Mouse (Mus musculus) heart, embryonic 13.5 days (tissue): ENCODE data around the gene Zfp12. TPM values are rescaled to one million over a fixed set of nuclear protein-coding genes. Genes with fewer than 3 reads are reported as not detected.
"Not testable (repeated sequence)": the region's sequence is repeated elsewhere in the genome, so short reads cannot be mapped to it uniquely, and the experiment has no call there.

ENCODE experiments used
- ATAC-seq: fragments of 200-750 bp; cut with Nextera tagmentation; 2 replicates; pipeline ENCODE4 v1.8.0; 2017; ENCODE audit warnings: moderate TSS enrichment; ENCODE audit not compliant: insufficient number of reproducible peaks, low FRiP score, low TSS enrichment; ENCODE audit errors: extremely low read depth
- H3K27ac ChIP-seq: fragments of 300-500 bp; sonication (generic); replicated peaks from 2 replicates; pipeline ENCODE4 v1.5.1; 2015; ENCODE audit warnings: moderate library complexity, mild to moderate bottlenecking, inconsistent platforms
- H3K27me3 ChIP-seq: fragments of 300-500 bp; sonication (generic); replicated peaks from 2 replicates; pipeline ENCODE4 v1.6.1; 2015; ENCODE audit warnings: mild to moderate bottlenecking, inconsistent platforms
- H3K36me3 ChIP-seq: fragments of 300-500 bp; sonication (generic); 2 replicates; pipeline ENCODE4 v1.6.1; 2015; ENCODE audit warnings: mild to moderate bottlenecking, inconsistent platforms
- H3K4me1 ChIP-seq: fragments of 300-500 bp; sonication (generic); 2 replicates; pipeline ENCODE4 v1.6.1; 2015; ENCODE audit warnings: inconsistent platforms
- H3K4me2 ChIP-seq: fragments of 300-500 bp; sonication (generic); 2 replicates; pipeline ENCODE4 v1.6.1; 2015; ENCODE audit warnings: inconsistent platforms, mild to moderate bottlenecking, moderate library complexity
- H3K4me3 ChIP-seq: fragments of 300-500 bp; sonication (generic); 2 replicates; pipeline ENCODE4 v1.5.1; 2015; ENCODE audit warnings: moderate library complexity, mild to moderate bottlenecking, inconsistent platforms
- H3K9ac ChIP-seq: fragments of 300-500 bp; sonication (generic); 2 replicates; pipeline ENCODE4 v1.6.1; 2015; ENCODE audit warnings: inconsistent platforms, mild to moderate bottlenecking, moderate library complexity
- H3K9me3 ChIP-seq: fragments of 300-500 bp; sonication (generic); 2 replicates; pipeline ENCODE4 v1.6.1; 2016; ENCODE audit warnings: inconsistent platforms
- WGBS: fragments of 180-500 bp; shearing (Covaris S2); methylation state at CpG from one replicate; pipeline ENCODE4 v1.1.7; 2015; ENCODE audit warnings: mixed read lengths; 5-methylcytosine and 5-hydroxymethylcytosine counted together
- polyA plus RNA-seq: library from polyadenylated mRNA; unstranded; fragments of >200 nt; fragmentation: Nextera tagmentation; extraction: Ambion mirVana; gene quantifications from 2 replicates; pipeline ENCODE4 v1.2.1, GENCODE M21; 2015

Gene Zfp12
- polyA plus RNA-seq = 7.0 and 7.9 TPM in 2 replicates

DNA sequence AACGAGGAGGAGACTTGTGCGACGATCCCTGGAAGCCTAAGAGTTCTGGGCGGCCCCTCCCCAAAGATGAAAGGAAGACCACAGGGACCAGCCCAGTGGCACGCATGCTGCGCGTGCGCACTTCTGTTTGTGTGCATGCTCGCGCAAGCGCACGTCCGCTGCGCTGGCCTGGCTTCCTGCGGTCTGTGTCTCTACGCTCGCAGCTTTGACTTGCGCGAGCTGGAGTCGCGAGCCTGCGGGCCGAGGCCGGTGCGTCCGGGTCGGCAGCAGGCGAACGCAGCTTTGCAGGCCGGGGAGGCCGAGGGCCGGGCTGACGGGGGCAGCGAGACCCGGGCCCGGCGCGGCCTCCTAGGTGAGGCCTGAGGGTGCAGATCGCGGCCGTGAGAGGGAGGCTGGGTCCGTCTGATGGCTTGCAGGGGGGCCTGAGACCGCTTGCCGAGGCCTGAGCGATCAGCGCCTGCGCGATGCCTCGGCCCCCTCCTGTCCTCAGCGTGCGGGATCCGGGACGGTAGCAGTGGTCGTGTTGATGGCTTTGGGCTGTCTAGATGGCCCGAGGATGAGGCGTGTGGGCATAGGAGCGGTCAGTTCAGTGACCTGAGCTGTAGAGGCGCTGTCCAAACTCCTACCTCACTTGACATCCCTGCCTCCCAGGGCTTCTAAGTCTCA lies at the start of gene Zfp12:
Gene Zfp12, plus strand, starts transcription at position 136 of the 666 bp plus-strand sequence.
- peak within 1 kb of the TSS; percentile 92 for H3K4me3 ChIP-seq
- no peaks in the 10 kb centered on the region for H3K27me3 ChIP-seq
- H3K27ac ChIP-seq = peak within 1 kb of the TSS; percentile 98
- peak within 1 kb of the TSS; percentile 95 for H3K4me2 ChIP-seq
- peak within 1 kb of the TSS; percentile 94 for H3K9ac ChIP-seq
- peaks cover 31% of the 10 kb centered on the region for H3K36me3 ChIP-seq
- WGBS = under 1% methylated on average over 58 of the region's 58 CpGs
- H3K4me1 ChIP-seq = peaks cover 18% of the 10 kb centered on the region
- no peaks in the 10 kb centered on the region for H3K9me3 ChIP-seq
- peak; percentile 87 for ATAC-seq

GRCm38 (mm10) chr5:143188014-143188413 lies 46.9 kb upstream of the Zfp12 start:
- not testable (repeated sequence) for H3K27me3 ChIP-seq, ATAC-seq, H3K27ac ChIP-seq, H3K9ac ChIP-seq, H3K9me3 ChIP-seq, H3K4me1 ChIP-seq, H3K4me2 ChIP-seq, H3K4me3 ChIP-seq, H3K36me3 ChIP-seq
- 71% methylated on average over 1 of the region's 1 CpGs for WGBS

DNA sequence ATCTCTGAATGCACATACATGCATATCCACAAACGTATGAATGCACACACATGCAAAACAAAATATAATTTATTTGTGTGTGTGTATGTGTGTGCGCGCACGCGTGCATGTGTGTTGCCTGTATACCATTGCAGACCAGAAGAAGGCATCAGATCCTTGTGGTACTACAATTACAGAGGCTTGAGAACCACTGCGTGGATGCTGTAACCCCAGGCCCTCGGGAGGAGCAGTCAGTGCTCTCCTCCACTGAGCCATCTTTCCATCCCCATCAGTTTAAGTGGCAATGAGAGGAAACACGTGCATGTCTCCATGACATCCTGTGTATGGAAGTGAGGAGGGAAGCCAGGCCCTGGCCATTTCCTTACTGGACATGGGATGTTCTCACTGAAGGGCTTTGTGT lies 42.2 kb upstream of the Zfp12 start:
- no peaks in the 10 kb centered on the region for H3K36me3 ChIP-seq
- H3K9ac ChIP-seq = no peak overlapping the region
- H3K9me3 ChIP-seq = no peaks in the 10 kb centered on the region
- no peak overlapping the region for H3K4me2 ChIP-seq
- H3K4me1 ChIP-seq = no peaks in the 10 kb centered on the region
- H3K27ac ChIP-seq = no peak overlapping the region
- H3K4me3 ChIP-seq = no peak overlapping the region
- peaks cover 15% of the 10 kb centered on the region; the same call in 1 of the 2 replicates for H3K27me3 ChIP-seq
- WGBS = 85% methylated on average over 8 of the region's 8 CpGs
- ATAC-seq = no peak

- H3K4me1 ChIP-seq, H3K4me3 ChIP-seq, ATAC-seq, H3K4me2 ChIP-seq, H3K36me3 ChIP-seq, H3K9ac ChIP-seq, H3K9me3 ChIP-seq, H3K27ac ChIP-seq: not testable (repeated sequence)
- 57% methylated on average over 8 of the region's 8 CpGs for WGBS
- H3K27me3 ChIP-seq = peaks cover 15% of the 10 kb centered on the region; the same call in 1 of the 2 replicates
Observed at GRCm38 (mm10) chr5:143194747-143195146, 40.2 kb upstream of the Zfp12 start.

GRCm38 (mm10) chr5:143195166-143195565 lies 39.8 kb upstream of the Zfp12 start:
- Histone ChIP-seq H3K4me3 (no peak overlapping the region), H3K4me1 (no peaks in the 10 kb centered on the region), H3K27ac (no peak overlapping the region), H3K9ac (no peak overlapping the region), H3K4me2 (no peak overlapping the region), H3K27me3 (peaks cover 15% of the 10 kb centered on the region; the same call in 1 of the 2 replicates), H3K9me3 (no peaks in the 10 kb centered on the region), H3K36me3 (no peaks in the 10 kb centered on the region)
- WGBS = 71% methylated on average over 2 of the region's 2 CpGs
- ATAC-seq = no peak

GRCm38 (mm10) chr5:143196506-143196905 lies 38.5 kb upstream of the Zfp12 start:
- WGBS = 73% methylated on average over 4 of the region's 4 CpGs
- H3K4me1 ChIP-seq = no peaks in the 10 kb centered on the region

DNA sequence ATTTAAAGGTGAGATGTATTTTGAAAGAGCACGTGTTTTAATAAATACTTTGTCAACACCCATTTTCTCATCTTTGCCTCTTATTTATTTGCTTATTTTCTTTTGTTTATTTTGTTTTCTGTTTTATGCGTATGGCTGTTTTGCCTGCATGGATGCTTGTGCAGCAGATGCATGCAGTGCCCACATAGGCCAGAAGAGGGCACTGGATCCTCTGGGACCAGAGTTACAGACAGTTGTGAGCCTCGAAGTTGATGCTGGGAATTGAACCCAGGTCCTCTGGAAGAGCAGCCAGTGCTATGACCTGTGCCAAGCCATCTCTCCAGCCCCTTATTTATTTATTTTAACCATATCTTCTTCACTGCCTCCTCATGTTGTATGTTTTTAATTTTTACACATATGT lies 29.9 kb upstream of the Zfp12 start:
- Histone ChIP-seq H3K36me3 (no peaks in the 10 kb centered on the region), H3K9ac (no peak overlapping the region), H3K27ac (no peak overlapping the region), H3K27me3 (no peaks in the 10 kb centered on the region), H3K9me3 (peaks cover 21% of the 10 kb centered on the region; the same call in 1 of the 2 replicates), H3K4me1 (no peaks in the 10 kb centered on the region), H3K4me2 (no peak overlapping the region), H3K4me3 (no peak overlapping the region)
- 67% methylated on average over 3 of the region's 3 CpGs for WGBS
- no peak for ATAC-seq

More at GRCm38 (mm10) chr5:143196506-143196905, 38.5 kb upstream of the Zfp12 start:
- Histone ChIP-seq H3K4me3 (no peak overlapping the region), H3K27ac (no peak overlapping the region), H3K9ac (no peak overlapping the region), H3K9me3 (no peaks in the 10 kb centered on the region), H3K4me2 (no peak overlapping the region), H3K36me3 (no peaks in the 10 kb centered on the region), H3K27me3 (peaks cover 13% of the 10 kb centered on the region; the same call in 1 of the 2 replicates)
- ATAC-seq = no peak

- H3K4me3 ChIP-seq = no peak overlapping the region
- WGBS = 85% methylated on average over 2 of the region's 2 CpGs
- no peak overlapping the region for H3K27ac ChIP-seq
- peaks cover 1% of the 10 kb centered on the region; the same call in 1 of the 2 replicates for H3K9me3 ChIP-seq
- H3K4me2 ChIP-seq = no peak overlapping the region
- no peak overlapping the region for H3K9ac ChIP-seq
- H3K27me3 ChIP-seq = peaks cover 3% of the 10 kb centered on the region; the same call in 1 of the 2 replicates
- no peaks in the 10 kb centered on the region for H3K36me3 ChIP-seq
- H3K4me1 ChIP-seq = no peaks in the 10 kb centered on the region
- no peak for ATAC-seq
Observed at GRCm38 (mm10) chr5:143213832-143214231, 21.1 kb upstream of the Zfp12 start.

DNA sequence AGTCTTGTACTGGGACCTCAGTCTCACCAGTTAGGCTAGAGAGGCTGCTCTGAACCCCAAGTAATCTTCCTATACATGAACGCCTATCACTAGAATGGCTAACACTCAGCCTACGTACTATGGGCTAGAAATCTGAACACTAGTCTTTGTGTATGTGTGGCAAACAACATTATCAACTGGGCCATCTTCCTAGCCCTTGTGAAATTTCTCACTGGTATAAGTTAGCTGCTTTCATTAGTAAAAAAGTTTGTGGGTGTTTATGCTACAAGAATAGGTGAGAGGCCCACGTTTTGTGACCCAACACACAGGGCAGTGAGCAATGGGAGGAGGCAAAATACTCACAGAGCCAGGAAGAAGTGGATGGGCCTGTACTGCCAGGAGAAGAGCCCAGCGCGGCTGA lies 14.0 kb upstream of the Zfp12 start:
- no peak for ATAC-seq
- 74% methylated on average over 5 of the region's 5 CpGs for WGBS

GRCm38 (mm10) chr5:143222287-143222686 lies 12.7 kb upstream of the Zfp12 start:
- Histone ChIP-seq H3K4me2 (no peak overlapping the region), H3K9ac (no peak overlapping the region), H3K27me3 (no peaks in the 10 kb centered on the region), H3K27ac (no peak overlapping the region), H3K9me3 (no peaks in the 10 kb centered on the region), H3K36me3 (no peaks in the 10 kb centered on the region), H3K4me1 (no peaks in the 10 kb centered on the region), H3K4me3 (no peak overlapping the region)
- 56% methylated on average over 1 of the region's 1 CpGs for WGBS
- ATAC-seq = no peak

More for the DNA sequence above, 14.0 kb upstream of the Zfp12 start:
- Histone ChIP-seq H3K4me3 (no peak overlapping the region), H3K27ac (no peak overlapping the region), H3K4me2 (no peak overlapping the region), H3K4me1 (no peaks in the 10 kb centered on the region), H3K9me3 (no peaks in the 10 kb centered on the region), H3K9ac (no peak overlapping the region), H3K27me3 (no peaks in the 10 kb centered on the region), H3K36me3 (no peaks in the 10 kb centered on the region)

- H3K4me3 ChIP-seq = no peak within 1 kb of the TSS
- no peak within 1 kb of the TSS for H3K9ac ChIP-seq
- WGBS = 74% methylated on average over 3 of the region's 3 CpGs
- H3K36me3 ChIP-seq = no peaks in the 10 kb centered on the region
- ATAC-seq = no peak
- 0 out of 2 replicates have a peak, but pooled peaks cover 5% of the 10 kb centered on the region for H3K27me3 ChIP-seq
- no peak within 1 kb of the TSS for H3K4me2 ChIP-seq
- peaks cover 10% of the 10 kb centered on the region; the same call in 1 of the 2 replicates for H3K9me3 ChIP-seq
- H3K4me1 ChIP-seq = no peaks in the 10 kb centered on the region
- H3K27ac ChIP-seq = no peak within 1 kb of the TSS
Observed at GRCm38 (mm10) chr5:143226790-143227189, 8.2 kb upstream of the Zfp12 start, which contains the start of gene Spdye4a. TSS of gene Spdye4a (minus strand) at chr5:143226890.

DNA sequence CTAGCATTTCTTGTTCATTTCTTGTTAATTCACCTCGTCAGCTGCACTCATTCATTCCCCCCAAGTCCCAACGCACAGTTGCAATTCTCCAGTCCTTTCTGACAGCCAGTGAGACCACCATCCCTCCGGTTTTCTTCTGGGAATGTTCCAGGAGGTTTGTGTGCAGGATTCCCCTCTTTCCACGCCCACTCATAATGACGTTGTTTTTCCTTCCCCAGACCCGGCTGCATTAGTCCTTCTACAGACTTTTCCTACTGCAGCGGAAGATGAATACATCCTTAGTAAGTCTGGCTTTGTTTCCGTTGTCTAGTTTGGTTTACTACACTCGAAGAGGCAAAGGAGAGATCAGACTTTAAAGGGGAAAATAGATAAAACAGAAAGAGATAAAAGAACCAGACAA lies 1.1 kb downstream of the Zfp12 start:
- peak overlapping the region; percentile 95 for H3K4me2 ChIP-seq
- H3K9ac ChIP-seq = peak overlapping the region; percentile 94
- H3K4me3 ChIP-seq = peak overlapping the region; percentile 92
- 37% methylated on average over 9 of the region's 9 CpGs for WGBS
- H3K9me3 ChIP-seq = no peaks in the 10 kb centered on the region
- peaks cover 18% of the 10 kb centered on the region for H3K4me1 ChIP-seq
- no peaks in the 10 kb centered on the region for H3K27me3 ChIP-seq
- H3K36me3 ChIP-seq = peaks cover 40% of the 10 kb centered on the region
- peak overlapping the region; percentile 98 for H3K27ac ChIP-seq
- no peak for ATAC-seq
